Mouse (Mus musculus) neural tube, embryonic 13.5 days (tissue): Measurements from ENCODE around the gene Gmcl1. TPM values are rescaled to one million over a fixed set of nuclear protein-coding genes. Genes with fewer than 3 reads are reported as not detected.

ENCODE experiments used
- ATAC-seq: fragments of 200-750 bp; cut with Nextera tagmentation; 2 replicates; pipeline ENCODE4 v1.8.0; 2017; ENCODE audit warnings: low read depth, mild to moderate bottlenecking, moderate TSS enrichment, moderate library complexity
- H3K27ac ChIP-seq: fragments of 300-500 bp; sonication (generic); replicated peaks from 2 replicates; pipeline ENCODE4 v1.5.1; 2015; ENCODE audit warnings: moderate library complexity, mild to moderate bottlenecking, inconsistent platforms
- H3K27me3 ChIP-seq: fragments of 300-500 bp; sonication (generic); 2 replicates; pipeline ENCODE4 v1.6.1; 2015; ENCODE audit warnings: mild to moderate bottlenecking, inconsistent platforms
- H3K36me3 ChIP-seq: fragments of 300-500 bp; sonication (generic); 2 replicates; pipeline ENCODE4 v1.6.1; 2015; ENCODE audit warnings: mild to moderate bottlenecking, inconsistent platforms
- H3K4me1 ChIP-seq: fragments of 300-500 bp; sonication (generic); replicated peaks from 2 replicates; pipeline ENCODE4 v1.6.1; 2015; ENCODE audit warnings: inconsistent platforms
- H3K4me2 ChIP-seq: fragments of 300-500 bp; sonication (generic); 2 replicates; pipeline ENCODE4 v1.6.1; 2015; ENCODE audit warnings: inconsistent platforms, mild to moderate bottlenecking, moderate library complexity
- H3K4me3 ChIP-seq: fragments of 300-500 bp; sonication (generic); 2 replicates; pipeline ENCODE4 v1.5.1; 2015; ENCODE audit warnings: mild to moderate bottlenecking, inconsistent platforms
- H3K9ac ChIP-seq: fragments of 300-500 bp; sonication (generic); 2 replicates; pipeline ENCODE4 v1.6.1; 2015; ENCODE audit warnings: moderate library complexity, mild to moderate bottlenecking, inconsistent platforms
- H3K9me3 ChIP-seq: fragments of 300-500 bp; sonication (generic); 2 replicates; pipeline ENCODE4 v1.6.1; 2016; ENCODE audit warnings: inconsistent platforms
- WGBS: fragments of 180-500 bp; shearing (Covaris S2); methylation state at CpG from one replicate; pipeline ENCODE4 v1.1.7; 2015; 5-methylcytosine and 5-hydroxymethylcytosine counted together
- polyA plus RNA-seq: library from polyadenylated mRNA; unstranded; fragments of >200 nt; fragmentation: Nextera tagmentation; extraction: Ambion mirVana; gene quantifications from 2 replicates; pipeline ENCODE4 v1.2.1, GENCODE M21; 2015

Gene Gmcl1
- polyA plus RNA-seq, 1 experiment from 2014 or later: 48.9 TPM

- Histone ChIP-seq H3K9ac (no peak overlapping the region), H3K27ac (no peak overlapping the region), H3K27me3 (no peaks in the 10 kb centered on the region), H3K4me3 (no peak overlapping the region), H3K9me3 (no peaks in the 10 kb centered on the region), H3K4me1 (no peaks in the 10 kb centered on the region), H3K36me3 (peaks cover 56% of the 10 kb centered on the region), H3K4me2 (no peak overlapping the region)
- no peak for ATAC-seq
- 74% methylated on average over 3 of the region's 3 CpGs for WGBS
These were observed 11.2 kb downstream of the Gmcl1 start for GRCm38 (mm10) chr6:86721977-86722376.

- Histone ChIP-seq H3K4me2 (no peak overlapping the region), H3K36me3 (peaks cover 81% of the 10 kb centered on the region), H3K4me3 (no peak overlapping the region), H3K9ac (no peak overlapping the region), H3K27me3 (no peaks in the 10 kb centered on the region), H3K9me3 (no peaks in the 10 kb centered on the region), H3K4me1 (no peaks in the 10 kb centered on the region), H3K27ac (no peak overlapping the region)
- no peak for ATAC-seq
- WGBS: 89% methylated on average over 4 of the region's 4 CpGs
These were observed 25.0 kb downstream of the Gmcl1 start for GRCm38 (mm10) chr6:86708072-86708774.

GRCm38 (mm10) chr6:86702577-86702976, 30.6 kb downstream of the Gmcl1 start:
- Histone ChIP-seq H3K9me3 (no peaks in the 10 kb centered on the region), H3K36me3 (peaks cover 94% of the 10 kb centered on the region), H3K4me2 (no peak overlapping the region), H3K9ac (no peak overlapping the region), H3K27me3 (no peaks in the 10 kb centered on the region), H3K4me3 (no peak overlapping the region), H3K4me1 (no peaks in the 10 kb centered on the region), H3K27ac (no peak overlapping the region)
- no peak for ATAC-seq
- WGBS: 93% methylated on average over 9 of the region's 9 CpGs

- Histone ChIP-seq H3K9ac (no peak overlapping the region), H3K27me3 (no peaks in the 10 kb centered on the region), H3K27ac (no peak overlapping the region), H3K9me3 (no peaks in the 10 kb centered on the region), H3K4me3 (no peak overlapping the region), H3K4me2 (no peak overlapping the region), H3K36me3 (peaks cover 91% of the 10 kb centered on the region), H3K4me1 (no peaks in the 10 kb centered on the region)
- 86% methylated on average over 6 of the region's 6 CpGs for WGBS
- ATAC-seq: no peak
These were observed 35.3 kb downstream of the Gmcl1 start for GRCm38 (mm10) chr6:86697903-86698302.

GRCm38 (mm10) chr6:86696213-86696612, 37.0 kb downstream of the Gmcl1 start:
- H3K27ac ChIP-seq: no peak overlapping the region
- H3K4me3 ChIP-seq: no peak overlapping the region
- WGBS: 91% methylated on average over 10 of the region's 10 CpGs
- no peak overlapping the region for H3K4me2 ChIP-seq
- H3K36me3 ChIP-seq: peaks cover 88% of the 10 kb centered on the region
- H3K27me3 ChIP-seq: no peaks in the 10 kb centered on the region
- H3K9me3 ChIP-seq: no peaks in the 10 kb centered on the region
- no peaks in the 10 kb centered on the region for H3K4me1 ChIP-seq
- no peak overlapping the region for H3K9ac ChIP-seq
- no peak for ATAC-seq

- Histone ChIP-seq H3K9ac (no peak overlapping the region), H3K4me1 (no peaks in the 10 kb centered on the region), H3K27me3 (no peaks in the 10 kb centered on the region), H3K9me3 (no peaks in the 10 kb centered on the region), H3K4me3 (no peak overlapping the region), H3K27ac (no peak overlapping the region), H3K36me3 (peaks cover 88% of the 10 kb centered on the region), H3K4me2 (no peak overlapping the region)
- no peak for ATAC-seq
These were observed 38.7 kb downstream of the Gmcl1 start for GRCm38 (mm10) chr6:86694465-86694864.

GRCm38 (mm10) chr6:86689671-86690070, 43.5 kb downstream of the Gmcl1 start:
- 93% methylated on average over 3 of the region's 3 CpGs for WGBS

GRCm38 (mm10) chr6:86686971-86687370, 46.2 kb downstream of the Gmcl1 start:
- Histone ChIP-seq H3K4me3 (no peak overlapping the region), H3K27me3 (no peaks in the 10 kb centered on the region), H3K36me3 (peaks cover 49% of the 10 kb centered on the region), H3K27ac (no peak overlapping the region), H3K9me3 (no peaks in the 10 kb centered on the region), H3K9ac (no peak overlapping the region), H3K4me1 (peaks cover 17% of the 10 kb centered on the region), H3K4me2 (no peak overlapping the region)
- ATAC-seq: no peak
- WGBS: 82% methylated on average over 1 of the region's 1 CpGs

More at GRCm38 (mm10) chr6:86689671-86690070, 43.5 kb downstream of the Gmcl1 start:
- Histone ChIP-seq H3K4me2 (no peak overlapping the region), H3K36me3 (peaks cover 63% of the 10 kb centered on the region), H3K9me3 (no peaks in the 10 kb centered on the region), H3K27ac (no peak overlapping the region), H3K27me3 (no peaks in the 10 kb centered on the region), H3K4me3 (no peak overlapping the region), H3K9ac (no peak overlapping the region), H3K4me1 (peaks cover 6% of the 10 kb centered on the region)
- no peak for ATAC-seq

- WGBS: 36% methylated on average over 12 of the region's 12 CpGs
- no peaks in the 10 kb centered on the region for H3K9me3 ChIP-seq
- peak overlapping the region; percentile 79 for H3K9ac ChIP-seq
- peak overlapping the region; percentile 83 for H3K4me2 ChIP-seq
- H3K36me3 ChIP-seq: peaks cover 50% of the 10 kb centered on the region
- H3K4me3 ChIP-seq: peak overlapping the region; percentile 62
- peaks cover 17% of the 10 kb centered on the region for H3K4me1 ChIP-seq
- 0 out of 2 replicates have a peak, but pooled peaks have one; percentile 21 for ATAC-seq
- no peaks in the 10 kb centered on the region for H3K27me3 ChIP-seq
- H3K27ac ChIP-seq: no peak overlapping the region
These were observed 48.5 kb downstream of the Gmcl1 start for GRCm38 (mm10) chr6:86684655-86685011.

GRCm38 (mm10) chr6:86683872-86684654, 49.1 kb downstream of the Gmcl1 start, which contains the start of gene Snrnp27:
Gene Snrnp27, minus strand, starts transcription at chr6:86684522.
- WGBS: 2% methylated on average over 36 of the region's 36 CpGs
- ATAC-seq: peak; percentile 81
- H3K27ac ChIP-seq: no peak within 1 kb of the TSS

GRCm38 (mm10) chr6:86681289-86681688, 51.9 kb downstream of the Gmcl1 start:
- H3K4me2 ChIP-seq: no peak overlapping the region
- peaks cover 63% of the 10 kb centered on the region for H3K36me3 ChIP-seq
- WGBS: 92% methylated on average over 3 of the region's 3 CpGs
- no peaks in the 10 kb centered on the region for H3K9me3 ChIP-seq
- H3K9ac ChIP-seq: no peak overlapping the region
- no peak for ATAC-seq
- H3K27ac ChIP-seq: no peak overlapping the region
- no peaks in the 10 kb centered on the region for H3K27me3 ChIP-seq
- peaks cover 17% of the 10 kb centered on the region for H3K4me1 ChIP-seq
- H3K4me3 ChIP-seq: no peak overlapping the region

More at GRCm38 (mm10) chr6:86683872-86684654, 49.1 kb downstream of the Gmcl1 start, which contains the start of gene Snrnp27:
- no peaks in the 10 kb centered on the region for H3K27me3 ChIP-seq
- peaks cover 17% of the 10 kb centered on the region for H3K4me1 ChIP-seq
- peak within 1 kb of the TSS; percentile 83 for H3K4me2 ChIP-seq
- peak within 1 kb of the TSS; percentile 62 for H3K4me3 ChIP-seq
- peak within 1 kb of the TSS; percentile 79 for H3K9ac ChIP-seq
- H3K36me3 ChIP-seq: peaks cover 53% of the 10 kb centered on the region
- no peaks in the 10 kb centered on the region for H3K9me3 ChIP-seq

- no peak for ATAC-seq
- 38% methylated on average over 6 of the region's 6 CpGs for WGBS
- Histone ChIP-seq H3K4me1 (peaks cover 3% of the 10 kb centered on the region), H3K9me3 (no peaks in the 10 kb centered on the region), H3K9ac (no peak overlapping the region), H3K4me3 (no peak overlapping the region), H3K36me3 (peaks cover 92% of the 10 kb centered on the region), H3K27ac (no peak overlapping the region), H3K4me2 (no peak overlapping the region), H3K27me3 (no peaks in the 10 kb centered on the region)
These were observed 54.8 kb downstream of the Gmcl1 start for GRCm38 (mm10) chr6:86678341-86678740.
